Mouse (Mus musculus): ENCODE measurements around the gene Pik3ap1.

- TF ChIP-seq CTCF (IDR thresholded peaks at IDR 0.05; ENCODE audit: low read depth) (no peak), EP300 (IDR thresholded peaks at IDR 0.05; ENCODE audit: low read depth) (no peak)
Observed at GRCm38 (mm10) chr19:41260736-41261135, 124.2 kb downstream of the Pik3ap1 start.
